Mouse (Mus musculus) kidney, postnatal 14 days (tissue): ENCODE data around the gene Slc22a23.

Source experiments
- DNase-seq: peaks from one replicate; pipeline ENCODE4 v3.0.0; 2022; ENCODE audit warnings: mixed read lengths

The Slc22a23 gene

GRCm38 (mm10) chr13:34343719-34344375 is 1.1 kb downstream of the Slc22a23 start:
- DNase-seq, result peak; percentile 28

- no peak for DNase-seq
Measured at GRCm38 (mm10) chr13:34342286-34342890, 2.6 kb downstream of the Slc22a23 start.

DNA sequence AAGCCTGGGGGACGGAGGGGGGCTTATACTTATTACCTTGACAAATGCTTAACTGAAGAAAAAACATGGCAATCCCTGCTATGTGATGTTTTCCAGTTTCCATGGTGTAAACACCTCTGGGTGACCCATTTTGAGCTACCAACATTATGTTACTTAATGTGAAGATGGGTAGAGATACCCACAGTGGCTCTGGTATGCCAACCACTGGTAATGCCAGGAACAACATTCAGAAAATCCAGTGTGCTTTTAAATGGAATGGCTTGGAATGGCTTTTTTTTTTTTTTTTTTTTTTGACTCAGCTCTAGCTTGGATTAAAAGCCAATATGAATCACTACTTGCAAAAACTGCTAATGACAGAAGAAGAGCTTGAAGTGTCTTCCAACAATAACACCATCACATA is 8.1 kb downstream of the Slc22a23 start:
- no peak for DNase-seq

GRCm38 (mm10) chr13:34334847-34335246 is 10.1 kb downstream of the Slc22a23 start:
- DNase-seq, result no peak

GRCm38 (mm10) chr13:34332762-34333161 is 12.2 kb downstream of the Slc22a23 start:
- peak; percentile 13 for DNase-seq

DNA sequence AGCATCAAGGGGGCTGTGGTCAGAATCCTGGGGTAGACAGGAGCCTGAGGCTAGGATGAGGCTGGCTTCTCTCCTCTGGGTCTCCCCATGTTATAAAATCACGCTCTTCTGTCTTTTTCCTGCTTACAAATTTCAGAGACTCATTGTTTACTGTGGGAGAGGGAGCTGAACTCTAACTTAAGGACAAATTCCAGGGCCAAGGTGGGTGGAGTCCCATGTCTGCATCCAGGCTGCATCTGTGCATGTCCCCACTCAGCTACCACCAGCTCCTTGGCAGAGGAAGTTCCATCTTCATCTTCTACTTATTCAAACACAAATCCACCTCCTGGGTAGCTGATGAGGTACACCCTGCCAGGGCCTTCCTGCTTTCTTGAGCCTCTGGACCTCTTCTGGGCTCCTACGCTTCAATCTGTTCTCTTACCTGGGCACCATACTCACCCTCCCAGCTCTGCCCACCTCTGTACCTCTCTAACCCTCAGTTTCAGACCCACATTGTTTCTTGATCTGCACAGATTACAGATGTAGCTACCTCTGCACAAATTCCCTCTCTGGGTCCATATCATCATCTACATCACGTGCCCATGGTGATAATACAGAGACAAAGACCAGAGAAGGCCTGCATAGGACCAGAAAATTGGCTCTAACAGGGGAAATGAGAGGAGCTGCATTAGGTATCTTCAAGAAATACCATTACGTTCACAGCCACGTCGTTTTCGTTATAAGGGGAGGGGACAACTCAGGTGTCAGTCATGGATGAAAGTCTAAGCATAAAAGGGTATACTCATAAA is 13.4 kb downstream of the Slc22a23 start:
- no peak for DNase-seq

DNA sequence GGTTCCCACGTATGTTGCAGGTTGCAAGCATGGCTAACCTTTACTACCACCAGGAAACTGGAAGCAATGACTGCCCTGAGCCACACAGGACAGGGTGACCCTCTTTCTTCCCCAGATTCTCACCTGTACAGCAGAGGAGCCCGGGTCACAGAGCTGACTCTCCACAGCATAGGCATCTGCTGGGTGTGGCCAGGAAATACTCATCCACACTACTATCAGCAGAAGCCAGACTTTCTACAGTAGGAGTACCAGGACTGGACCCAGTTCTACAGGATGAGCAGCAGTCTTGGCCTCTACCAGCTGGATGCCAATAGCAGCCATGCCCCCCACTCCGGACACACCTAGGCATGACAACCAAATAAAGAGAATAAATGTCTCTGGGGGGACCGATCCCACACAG is 15.4 kb downstream of the Slc22a23 start:
- no peak for DNase-seq

GRCm38 (mm10) chr13:34326992-34327391 is 18.0 kb downstream of the Slc22a23 start:
- no peak for DNase-seq

DNA sequence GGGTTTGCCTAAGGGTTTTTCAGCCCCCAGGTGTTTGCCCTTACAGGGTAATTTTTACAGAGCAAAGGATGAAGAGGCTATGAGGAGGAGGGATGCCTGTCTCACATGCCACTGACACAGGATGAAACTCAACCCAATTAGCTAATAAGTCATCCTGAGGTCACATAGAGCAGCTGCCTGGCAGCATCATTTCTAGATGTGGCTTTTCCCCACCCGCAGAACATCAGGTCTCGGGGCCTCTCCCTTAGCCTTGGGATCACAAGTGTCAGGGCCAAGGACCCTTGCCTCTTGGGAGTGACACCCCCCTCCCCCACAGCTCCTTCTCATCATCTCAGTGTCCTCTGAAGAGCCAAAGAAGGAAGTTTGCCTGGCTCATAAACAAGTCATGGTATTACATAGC is 21.6 kb downstream of the Slc22a23 start:
- DNase-seq, result no peak

GRCm38 (mm10) chr13:34320482-34320881 is 24.5 kb downstream of the Slc22a23 start:
- no peak for DNase-seq

GRCm38 (mm10) chr13:34317051-34317450 is 27.9 kb downstream of the Slc22a23 start:
- peak; percentile 78 for DNase-seq

DNA sequence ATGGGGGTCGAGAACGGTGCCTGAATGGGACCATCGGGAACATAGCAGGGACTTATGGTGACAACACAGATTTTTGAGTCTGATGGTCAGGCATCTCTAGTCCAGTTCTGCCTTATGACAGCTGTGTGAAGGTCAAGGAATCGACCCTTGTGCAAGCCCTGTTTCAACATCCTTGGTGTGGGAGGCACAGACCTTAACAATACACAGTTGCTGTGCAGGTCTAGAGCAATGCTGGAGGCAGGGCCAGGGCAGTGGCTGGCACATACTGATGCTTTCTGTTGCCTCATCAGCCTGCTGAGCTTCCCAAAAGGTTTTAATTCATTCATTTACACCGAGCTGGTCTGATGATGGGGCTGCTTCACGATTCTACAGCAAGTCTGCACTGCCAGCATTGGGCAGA is 28.5 kb downstream of the Slc22a23 start:
- no peak for DNase-seq

DNA sequence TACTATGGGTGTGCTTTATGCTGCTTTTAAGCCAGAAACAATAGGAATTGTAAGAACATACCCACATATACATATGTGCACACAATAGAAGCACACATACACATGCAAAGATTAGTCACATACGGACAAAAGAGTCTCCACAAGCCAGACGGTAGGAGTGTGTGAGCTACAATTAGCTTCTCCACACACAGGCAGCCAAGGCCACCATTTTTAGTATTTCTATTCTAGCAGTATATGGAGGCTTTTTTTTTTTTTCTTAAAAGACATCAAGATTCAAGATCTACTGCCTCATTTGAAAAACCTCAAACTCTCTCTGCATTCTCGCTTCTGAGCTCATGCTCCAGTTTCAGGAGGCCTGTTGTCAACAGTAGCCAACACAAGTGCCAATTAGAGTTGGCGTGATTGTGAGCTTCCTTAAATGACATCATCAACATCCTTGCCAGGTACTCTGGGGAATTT is 31.9 kb downstream of the Slc22a23 start:
- no peak for DNase-seq

DNA sequence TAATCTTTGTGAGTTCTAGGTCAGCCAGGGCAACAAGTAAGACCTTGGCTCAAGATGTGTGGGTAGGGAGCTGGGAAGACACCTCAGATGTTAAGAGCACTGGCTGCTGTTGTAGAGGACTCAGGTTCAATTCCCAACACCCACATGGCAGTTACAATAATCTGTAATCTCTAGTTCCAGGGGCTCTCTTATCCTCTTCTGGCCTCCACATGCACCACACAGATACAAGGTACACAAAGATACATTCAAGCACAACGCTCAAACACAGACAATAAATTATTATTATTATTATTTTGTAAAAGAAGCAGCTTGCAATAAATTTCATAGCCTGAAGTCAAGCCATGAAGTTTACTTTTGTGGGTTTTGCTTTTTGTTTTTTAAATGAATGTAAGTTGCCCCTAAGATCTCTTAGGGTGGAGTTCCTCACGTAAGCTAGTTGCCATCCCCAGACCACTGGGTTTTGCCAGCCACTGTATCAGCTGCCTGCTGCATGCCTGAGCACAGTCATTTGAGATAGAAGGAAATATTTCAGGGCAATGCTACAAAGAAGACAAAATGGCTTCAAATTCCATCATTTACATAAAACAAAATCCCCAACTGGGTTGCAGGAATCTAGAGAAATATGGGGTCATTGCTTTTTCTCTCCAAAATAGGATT is 32.5 kb downstream of the Slc22a23 start:
- DNase-seq, result no peak

GRCm38 (mm10) chr13:34311593-34311992 is 33.4 kb downstream of the Slc22a23 start:
- no peak for DNase-seq

- DNase-seq, result no peak
Measured at GRCm38 (mm10) chr13:34308604-34308927, 36.4 kb downstream of the Slc22a23 start.

DNA sequence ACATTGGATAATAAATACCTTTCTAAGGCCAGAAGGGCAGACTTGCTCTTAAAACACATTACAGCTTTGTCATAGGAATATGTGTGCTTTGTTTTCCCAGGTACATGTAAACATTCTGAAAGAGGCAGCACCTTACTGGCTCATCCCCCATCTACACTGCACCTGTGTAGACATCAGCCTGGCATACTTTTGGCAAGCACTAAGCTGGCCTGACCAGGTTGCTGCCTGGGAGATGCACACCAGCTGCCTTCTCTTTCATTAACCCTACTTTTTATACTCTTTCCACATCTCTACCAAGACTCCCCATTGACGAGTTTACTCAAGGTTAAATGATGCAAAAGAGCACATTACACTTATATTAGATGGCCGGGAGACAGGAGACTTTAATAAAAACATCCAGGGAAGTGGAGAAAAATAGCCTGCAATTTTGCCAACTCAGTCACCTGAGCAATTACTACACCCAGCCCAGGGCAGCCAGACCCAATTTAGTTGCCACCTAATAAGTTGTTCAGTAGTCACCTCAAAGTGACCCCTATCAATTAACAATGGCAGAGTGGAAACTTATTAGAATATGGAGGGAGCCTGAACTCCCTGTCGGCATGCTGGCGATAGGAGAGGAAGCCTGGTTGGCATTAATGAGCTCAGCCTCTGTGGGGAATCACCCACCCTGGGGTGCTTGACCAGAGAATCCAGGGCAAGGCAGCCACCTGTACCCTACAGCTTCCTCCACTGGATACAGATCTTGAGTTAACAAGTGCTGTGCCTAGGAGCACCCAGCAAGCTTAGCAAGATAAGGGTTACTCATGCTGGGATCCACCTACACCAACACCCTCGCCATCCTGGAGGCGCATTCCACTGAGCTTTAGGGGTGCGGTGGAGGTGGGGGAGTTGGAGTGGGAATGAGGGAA is 37.0 kb downstream of the Slc22a23 start:
- DNase-seq, result peak; percentile 30

DNA sequence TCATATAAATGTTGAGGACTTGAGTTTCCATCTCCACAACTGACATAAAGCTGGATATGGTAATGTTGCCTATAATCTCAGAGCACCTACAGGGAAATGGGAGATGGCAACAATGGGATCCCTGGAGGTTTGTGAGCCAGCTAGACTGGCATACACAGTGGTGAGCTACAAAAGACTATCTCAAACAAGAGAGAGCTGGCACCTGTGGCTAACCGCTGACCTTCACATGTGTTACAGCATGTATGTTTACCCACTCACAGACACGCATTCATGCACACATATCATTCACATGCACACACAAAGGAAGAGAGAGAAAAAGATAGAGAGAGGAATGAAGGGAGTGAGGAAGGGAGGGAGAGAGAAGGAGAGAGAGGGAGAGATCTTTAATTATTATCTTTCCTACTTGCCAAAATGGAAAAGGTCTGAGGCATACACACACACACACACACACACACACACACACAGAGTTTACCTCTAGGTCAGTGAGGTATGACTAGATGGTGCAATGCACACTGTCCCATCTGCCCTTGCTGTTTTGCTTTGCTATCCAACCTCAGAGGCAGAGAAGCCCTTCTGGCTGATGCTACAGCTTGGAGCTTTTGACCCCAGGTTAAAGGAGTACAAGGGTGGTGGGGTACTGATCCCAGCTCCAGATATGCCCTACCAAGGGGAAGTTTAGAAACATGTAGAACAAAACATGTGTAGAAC is 38.9 kb downstream of the Slc22a23 start:
- DNase-seq, result no peak

DNA sequence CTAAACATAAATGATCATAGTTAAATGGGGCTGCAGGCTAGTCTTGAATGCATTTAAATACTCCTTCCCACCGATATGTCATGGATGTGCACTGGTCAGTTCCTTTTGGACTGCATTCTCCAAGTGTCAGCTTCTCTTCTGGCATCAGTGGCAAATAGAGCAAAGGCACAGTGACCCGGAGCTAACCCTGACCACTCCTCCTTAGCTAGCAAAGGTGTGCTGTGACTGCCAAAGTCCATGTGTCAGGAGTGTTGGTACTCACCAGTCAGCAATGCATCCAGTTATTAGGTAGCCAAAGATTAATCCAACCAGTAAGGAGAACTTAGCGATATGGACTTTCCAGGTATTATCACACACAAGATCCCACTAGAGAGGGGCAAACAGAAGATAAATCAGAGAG is 40.1 kb downstream of the Slc22a23 start:
- peak; percentile 72 for DNase-seq

DNA sequence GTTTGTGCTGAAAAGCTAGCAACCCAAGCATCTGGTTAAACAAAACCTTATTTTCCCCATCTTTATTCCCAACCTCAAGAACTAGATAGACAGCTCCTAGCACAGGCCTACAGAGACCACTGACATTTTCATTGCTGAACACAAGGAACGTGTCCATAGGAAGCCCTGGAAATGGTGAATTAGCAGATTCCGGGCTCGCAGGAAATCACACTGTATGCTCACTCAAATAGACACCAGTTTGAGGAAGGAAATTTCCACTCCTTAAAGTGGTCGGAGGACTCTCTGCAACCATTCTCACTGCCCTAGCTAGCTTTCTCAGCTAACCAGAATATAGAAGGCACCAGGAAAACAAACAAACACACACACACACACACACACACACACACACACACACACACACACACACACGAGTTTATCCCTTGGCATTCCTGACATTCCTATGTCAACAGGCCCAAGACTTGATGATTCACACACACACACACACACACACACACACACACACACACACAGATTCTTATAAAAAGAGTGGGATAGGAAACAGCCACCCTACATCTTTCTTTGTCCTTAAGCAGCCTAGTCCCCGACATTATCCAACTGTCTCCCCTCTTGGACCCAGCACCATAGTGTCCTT is 41.5 kb downstream of the Slc22a23 start:
- peak; percentile 48 for DNase-seq

GRCm38 (mm10) chr13:34301585-34301984 is 43.4 kb downstream of the Slc22a23 start:
- DNase-seq, result no peak
